Mouse (Mus musculus) midbrain, embryonic 12.5 days (tissue): Measurements from ENCODE around the gene Zfp947. TPM values are rescaled to one million over a fixed set of nuclear protein-coding genes. Genes with fewer than 3 reads are reported as not detected.
"Not testable (repeated sequence)": the region's sequence is repeated elsewhere in the genome, so short reads cannot be mapped to it uniquely, and the experiment has no call there.

Source experiments
- ATAC-seq: fragments of 200-750 bp; cut with Nextera tagmentation; 2 replicates; pipeline ENCODE4 v1.8.0; 2017; ENCODE audit warnings: low read depth, moderate TSS enrichment, moderate library complexity; ENCODE audit not compliant: low FRiP score
- H3K27ac ChIP-seq: fragments of 300-500 bp; sonication (generic); replicated peaks from 2 replicates; pipeline ENCODE4 v1.5.1; 2016; ENCODE audit warnings: mild to moderate bottlenecking
- H3K27me3 ChIP-seq: fragments of 300-500 bp; sonication (generic); 2 replicates; pipeline ENCODE4 v1.6.1; 2016; ENCODE audit warnings: mild to moderate bottlenecking
- H3K36me3 ChIP-seq: fragments of 300-500 bp; sonication (generic); 2 replicates; pipeline ENCODE4 v1.6.1; 2016
- H3K4me1 ChIP-seq: fragments of 300-500 bp; sonication (generic); 2 replicates; pipeline ENCODE4 v1.6.1; 2016
- H3K4me2 ChIP-seq: fragments of 300-500 bp; sonication (generic); replicated peaks from 2 replicates; pipeline ENCODE4 v1.6.1; 2016; ENCODE audit warnings: mild to moderate bottlenecking, moderate library complexity
- H3K4me3 ChIP-seq: fragments of 300-500 bp; sonication (generic); 2 replicates; pipeline ENCODE4 v1.5.1; 2016; ENCODE audit warnings: mild to moderate bottlenecking
- H3K9ac ChIP-seq: fragments of 300-500 bp; sonication (generic); replicated peaks from 2 replicates; pipeline ENCODE4 v1.6.1; 2016; ENCODE audit warnings: mild to moderate bottlenecking, moderate library complexity
- H3K9me3 ChIP-seq: fragments of 300-500 bp; sonication (generic); 2 replicates; pipeline ENCODE4 v1.6.1; 2016; ENCODE audit warnings: mild to moderate bottlenecking
- WGBS: fragments of 180-500 bp; shearing (Covaris S2); methylation state at CpG from one replicate; pipeline ENCODE4 v1.1.7; 2016; 5-methylcytosine and 5-hydroxymethylcytosine counted together
- polyA plus RNA-seq: library from polyadenylated mRNA; unstranded; fragments of >200 nt; fragmentation: Nextera tagmentation; extraction: Ambion mirVana; gene quantifications from 2 replicates; pipeline ENCODE4 v1.2.1, GENCODE M21; 2016

Gene Zfp947
- polyA plus RNA-seq: 1.7 and 2.1 TPM in 2 replicates

- not testable (repeated sequence) for H3K27me3 ChIP-seq, H3K9me3 ChIP-seq, H3K4me1 ChIP-seq, H3K27ac ChIP-seq, H3K36me3 ChIP-seq
- peak; percentile 90 for ATAC-seq
- Histone ChIP-seq H3K4me2 (peak within 1 kb of the TSS; percentile 55), H3K9ac (peak within 1 kb of the TSS; percentile 62), H3K4me3 (peak within 1 kb of the TSS; percentile 60)
- 0% methylated on average over 16 of the region's 16 CpGs for WGBS
Measured at GRCm38 (mm10) chr17:22165722-22166294, at the start of gene Zfp947. Gene Zfp947 (minus strand): TSS chr17:22166190.

DNA sequence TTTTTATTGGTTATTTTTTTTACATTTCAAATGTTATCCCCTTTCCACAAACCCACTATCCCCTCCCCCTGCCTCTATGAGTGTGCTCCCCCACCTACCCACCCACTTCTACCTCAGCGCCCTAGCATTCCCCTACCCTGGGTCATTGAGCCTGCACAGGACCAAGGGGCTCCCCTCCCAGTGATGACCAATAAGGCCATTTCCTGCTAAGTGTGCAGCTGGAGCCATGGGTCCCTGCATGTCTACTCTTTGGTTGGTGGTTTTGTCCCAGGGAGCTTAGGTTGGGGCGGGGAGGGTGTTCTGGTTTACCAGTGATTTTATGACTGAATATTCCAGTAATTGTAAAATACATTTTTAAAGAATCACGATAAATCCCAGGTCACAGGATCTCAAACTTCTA is 686 bp downstream of the Zfp947 start:
- H3K4me1 ChIP-seq, H3K27ac ChIP-seq, H3K27me3 ChIP-seq, H3K36me3 ChIP-seq, H3K9me3 ChIP-seq: not testable (repeated sequence)
- H3K9ac ChIP-seq: peak overlapping the region; percentile 62
- peak; percentile 88 for ATAC-seq
- H3K4me2 ChIP-seq: peak overlapping the region; percentile 55
- H3K4me3 ChIP-seq: peak overlapping the region; percentile 60
- 9% methylated on average over 3 of the region's 3 CpGs for WGBS

- not testable (repeated sequence) for H3K4me3 ChIP-seq, H3K4me2 ChIP-seq, H3K27ac ChIP-seq, H3K27me3 ChIP-seq, H3K4me1 ChIP-seq, H3K36me3 ChIP-seq, H3K9me3 ChIP-seq, ATAC-seq, H3K9ac ChIP-seq
- 65% methylated on average over 4 of the region's 4 CpGs for WGBS
Measured at GRCm38 (mm10) chr17:22153951-22154350, 12.0 kb downstream of the Zfp947 start.

GRCm38 (mm10) chr17:22118770-22119169 is 47.2 kb downstream of the Zfp947 start:
- Histone ChIP-seq H3K4me1 (no peaks in the 10 kb centered on the region), H3K9me3 (no peaks in the 10 kb centered on the region), H3K27ac (no peak overlapping the region), H3K27me3 (no peaks in the 10 kb centered on the region), H3K4me3 (no peak overlapping the region), H3K9ac (no peak overlapping the region), H3K36me3 (no peaks in the 10 kb centered on the region), H3K4me2 (no peak overlapping the region)
- ATAC-seq: no peak

Other genes starting within 250 kb of the Zfp947 start
- gene Zfp942, start 203.7 kb downstream of the Zfp947 start, polyA plus RNA-seq: 23.8 and 25.6 TPM in 2 replicates
- gene Zfp943, start 203.6 kb downstream of the Zfp947 start, polyA plus RNA-seq: 20.8 and 21.7 TPM in 2 replicates
- 3.6 and 4.2 TPM in 2 replicates for gene Zfp994, start 59.4 kb upstream of the Zfp947 start, polyA plus RNA-seq
- gene CT030661.1, start 148.6 kb upstream of the Zfp947 start, polyA plus RNA-seq: 11.3 and 13.6 TPM in 2 replicates
- 15.2 and 16.5 TPM in 2 replicates for gene Zfp944, start 195.2 kb upstream of the Zfp947 start, polyA plus RNA-seq
- 12.6 and 13.9 TPM in 2 replicates for gene Zfp758, start 195.3 kb upstream of the Zfp947 start, polyA plus RNA-seq